Mouse (Mus musculus) skeletal muscle tissue, adult 2 months (tissue): ENCODE data around the gene Irf6.

Experiments used
- DNase-seq: peaks from one replicate; pipeline ENCODE4 v3.0.0-alpha.2; 2012; ENCODE audit warnings: low read depth, low spot score

The Irf6 gene

GRCm38 (mm10) chr1:193156316-193157110 is 3.6 kb downstream of the Irf6 start:
- no peak for DNase-seq

GRCm38 (mm10) chr1:193157111-193157492 is 4.2 kb downstream of the Irf6 start:
- DNase-seq = no peak

- no peak for DNase-seq
These were observed 6.3 kb downstream of the Irf6 start for GRCm38 (mm10) chr1:193159163-193159562.

- no peak for DNase-seq
These were observed 6.7 kb downstream of the Irf6 start for GRCm38 (mm10) chr1:193159613-193160012.

GRCm38 (mm10) chr1:193160317-193161032 is 7.6 kb downstream of the Irf6 start:
- no peak for DNase-seq

- DNase-seq = no peak
These were observed 14.8 kb downstream of the Irf6 start, which contains the start of gene A130010J15Rik for GRCm38 (mm10) chr1:193167746-193168145. A130010J15Rik (plus strand) TSS chr1:193168046.

- DNase-seq = no peak
These were observed 16.3 kb downstream of the Irf6 start for GRCm38 (mm10) chr1:193169228-193169627.

GRCm38 (mm10) chr1:193169856-193170255 is 16.9 kb downstream of the Irf6 start:
- DNase-seq = peak; percentile 43

- DNase-seq = peak; percentile 98
These were observed 20.3 kb downstream of the Irf6 start for GRCm38 (mm10) chr1:193172991-193173809.

- no peak for DNase-seq
These were observed 20.9 kb downstream of the Irf6 start for GRCm38 (mm10) chr1:193173810-193174129.

- no peak for DNase-seq
These were observed 21.3 kb downstream of the Irf6 start for GRCm38 (mm10) chr1:193174143-193174733.

GRCm38 (mm10) chr1:193181104-193181503 is 28.2 kb downstream of the Irf6 start:
- no peak for DNase-seq

GRCm38 (mm10) chr1:193188257-193188656 is 35.3 kb downstream of the Irf6 start:
- DNase-seq = no peak

- DNase-seq = peak; percentile 76
These were observed 36.3 kb downstream of the Irf6 start for GRCm38 (mm10) chr1:193189151-193189621.

- no peak for DNase-seq
These were observed 36.9 kb downstream of the Irf6 start for GRCm38 (mm10) chr1:193189771-193190170.

- no peak for DNase-seq
These were observed 38.9 kb downstream of the Irf6 start for GRCm38 (mm10) chr1:193191675-193192283.

- DNase-seq = no peak
These were observed 41.7 kb downstream of the Irf6 start for GRCm38 (mm10) chr1:193194416-193195140.

GRCm38 (mm10) chr1:193195169-193195810 is 42.4 kb downstream of the Irf6 start:
- no peak for DNase-seq

- peak; percentile 72 for DNase-seq
These were observed 44.7 kb downstream of the Irf6 start for GRCm38 (mm10) chr1:193197494-193198205.
